Mouse (Mus musculus) intestine, embryonic 15.5 days (tissue): Measurements from ENCODE around the gene Vil1. TPM values are rescaled to one million over a fixed set of nuclear protein-coding genes. Genes with fewer than 3 reads are reported as not detected.
A peak's percentile ranks its signal among the peaks of the same experiment; 100 is the strongest.

Source experiments
- ATAC-seq: fragments of 200-750 bp; cut with Nextera tagmentation; 2 replicates; pipeline ENCODE4 v1.8.0; 2017; ENCODE audit warnings: moderate TSS enrichment, moderate library complexity
- H3K27ac ChIP-seq: fragments of 300-500 bp; sonication (generic); 2 replicates; pipeline ENCODE4 v1.5.1; 2015; ENCODE audit warnings: mild to moderate bottlenecking, inconsistent platforms
- H3K27me3 ChIP-seq: fragments of 300-500 bp; sonication (generic); replicated peaks from 2 replicates; pipeline ENCODE4 v1.6.1; 2015; ENCODE audit warnings: inconsistent platforms
- H3K36me3 ChIP-seq: fragments of 300-500 bp; sonication (generic); 2 replicates; pipeline ENCODE4 v1.6.1; 2015; ENCODE audit warnings: inconsistent platforms
- H3K4me1 ChIP-seq: fragments of 300-500 bp; sonication (generic); replicated peaks from 2 replicates; pipeline ENCODE4 v1.6.1; 2015; ENCODE audit warnings: inconsistent platforms
- H3K4me2 ChIP-seq: fragments of 300-500 bp; sonication (generic); replicated peaks from 2 replicates; pipeline ENCODE4 v1.6.1; 2015; ENCODE audit warnings: mild to moderate bottlenecking, inconsistent platforms
- H3K4me3 ChIP-seq: fragments of 300-500 bp; sonication (generic); replicated peaks from 2 replicates; pipeline ENCODE4 v1.5.1; 2015; ENCODE audit warnings: inconsistent platforms
- H3K9ac ChIP-seq: fragments of 300-500 bp; sonication (generic); 2 replicates; pipeline ENCODE4 v1.6.1; 2015; ENCODE audit warnings: inconsistent platforms
- H3K9me3 ChIP-seq: fragments of 300-500 bp; sonication (generic); 2 replicates; pipeline ENCODE4 v1.6.1; 2016; ENCODE audit warnings: inconsistent platforms
- WGBS: fragments of 180-500 bp; shearing (Covaris S2); methylation state at CpG from one replicate; pipeline ENCODE4 v1.1.7; 2015; 5-methylcytosine and 5-hydroxymethylcytosine counted together
- polyA plus RNA-seq: library from polyadenylated mRNA; unstranded; fragments of >200 nt; fragmentation: Nextera tagmentation; extraction: Ambion mirVana; gene quantifications from 2 replicates; pipeline ENCODE4 v1.2.1, GENCODE M21; 2015

The Vil1 gene
- polyA plus RNA-seq: 135 and 146 TPM in 2 replicates

- Histone ChIP-seq H3K4me3 (peak within 1 kb of the TSS; percentile 37), H3K27me3 (no peaks in the 10 kb centered on the region), H3K36me3 (no peaks in the 10 kb centered on the region), H3K9me3 (no peaks in the 10 kb centered on the region), H3K9ac (peak within 1 kb of the TSS; percentile 33), H3K27ac (peak within 1 kb of the TSS; percentile 93), H3K4me1 (peaks cover 6% of the 10 kb centered on the region; the same call in 1 of the 2 replicates), H3K4me2 (peak within 1 kb of the TSS; percentile 54)
- WGBS: 28% methylated on average over 15 of the region's 15 CpGs
- peak; percentile 92 for ATAC-seq
These were observed at the start of gene Vil1 for GRCm38 (mm10) chr1:74408589-74409504. TSS of gene Vil1 (plus strand) at chr1:74409376.

- no peak overlapping the region for H3K4me3 ChIP-seq
- no peaks in the 10 kb centered on the region for H3K9me3 ChIP-seq
- H3K27ac ChIP-seq: no peak overlapping the region
- H3K27me3 ChIP-seq: no peaks in the 10 kb centered on the region
- H3K9ac ChIP-seq: no peak overlapping the region
- no peak overlapping the region for H3K4me2 ChIP-seq
- H3K36me3 ChIP-seq: no peaks in the 10 kb centered on the region
- 90% methylated on average over 5 of the region's 5 CpGs for WGBS
- no peak for ATAC-seq
- no peaks in the 10 kb centered on the region for H3K4me1 ChIP-seq
These were observed 49.1 kb upstream of the Vil1 start for GRCm38 (mm10) chr1:74359952-74360517.

- Histone ChIP-seq H3K4me2 (no peak within 1 kb of the TSS), H3K9me3 (no peaks in the 10 kb centered on the region), H3K4me1 (no peaks in the 10 kb centered on the region), H3K4me3 (no peak within 1 kb of the TSS), H3K9ac (no peak within 1 kb of the TSS), H3K27me3 (no peaks in the 10 kb centered on the region), H3K27ac (no peak within 1 kb of the TSS), H3K36me3 (no peaks in the 10 kb centered on the region)
- ATAC-seq: peak; percentile 81
- 6% methylated on average over 2 of the region's 2 CpGs for WGBS
These were observed 47.4 kb upstream of the Vil1 start, which contains the start of gene Catip for GRCm38 (mm10) chr1:74361812-74362211. TSS of gene Catip (plus strand) at chr1:74362108.

GRCm38 (mm10) chr1:74362325-74363229 lies 46.6 kb upstream of the Vil1 start:
- no peaks in the 10 kb centered on the region for H3K36me3 ChIP-seq
- H3K4me3 ChIP-seq: no peak overlapping the region
- ATAC-seq: peak; percentile 37; the same call in 1 of the 2 replicates
- no peaks in the 10 kb centered on the region for H3K9me3 ChIP-seq
- no peak overlapping the region for H3K27ac ChIP-seq
- 60% methylated on average over 17 of the region's 17 CpGs for WGBS
- H3K4me1 ChIP-seq: peaks cover under 1% of the 10 kb centered on the region; the same call in 1 of the 2 replicates
- H3K9ac ChIP-seq: no peak overlapping the region
- no peak overlapping the region for H3K4me2 ChIP-seq
- no peaks in the 10 kb centered on the region for H3K27me3 ChIP-seq

GRCm38 (mm10) chr1:74363437-74363836 lies 45.7 kb upstream of the Vil1 start:
- H3K27me3 ChIP-seq: no peaks in the 10 kb centered on the region
- H3K4me2 ChIP-seq: no peak overlapping the region
- no peak overlapping the region for H3K4me3 ChIP-seq
- no peaks in the 10 kb centered on the region for H3K36me3 ChIP-seq
- no peak overlapping the region for H3K9ac ChIP-seq
- ATAC-seq: no peak
- no peak overlapping the region for H3K27ac ChIP-seq
- no peaks in the 10 kb centered on the region for H3K9me3 ChIP-seq
- 55% methylated on average over 5 of the region's 5 CpGs for WGBS
- H3K4me1 ChIP-seq: peaks cover 9% of the 10 kb centered on the region

- peaks cover 10% of the 10 kb centered on the region for H3K4me1 ChIP-seq
- ATAC-seq: no peak
- no peaks in the 10 kb centered on the region for H3K9me3 ChIP-seq
- WGBS: 68% methylated on average over 8 of the region's 8 CpGs
- no peaks in the 10 kb centered on the region for H3K27me3 ChIP-seq
- H3K4me3 ChIP-seq: no peak overlapping the region
- no peak overlapping the region for H3K4me2 ChIP-seq
- H3K9ac ChIP-seq: no peak overlapping the region
- no peak overlapping the region for H3K27ac ChIP-seq
- no peaks in the 10 kb centered on the region for H3K36me3 ChIP-seq
These were observed 44.9 kb upstream of the Vil1 start for GRCm38 (mm10) chr1:74364270-74364669.

GRCm38 (mm10) chr1:74367886-74368645 lies 41.1 kb upstream of the Vil1 start:
- peak; percentile 91 for ATAC-seq
- peak overlapping the region; percentile 35 for H3K4me3 ChIP-seq
- H3K36me3 ChIP-seq: no peaks in the 10 kb centered on the region
- peaks cover 10% of the 10 kb centered on the region for H3K4me1 ChIP-seq
- no peaks in the 10 kb centered on the region for H3K27me3 ChIP-seq
- no peak overlapping the region for H3K27ac ChIP-seq
- WGBS: 9% methylated on average over 34 of the region's 34 CpGs
- H3K9me3 ChIP-seq: no peaks in the 10 kb centered on the region
- H3K9ac ChIP-seq: peak overlapping the region; percentile 52
- H3K4me2 ChIP-seq: peak overlapping the region; percentile 86

GRCm38 (mm10) chr1:74370040-74370439 lies 39.1 kb upstream of the Vil1 start:
- Histone ChIP-seq H3K4me2 (no peak overlapping the region), H3K9me3 (no peaks in the 10 kb centered on the region), H3K4me3 (no peak overlapping the region), H3K9ac (no peak overlapping the region), H3K27ac (no peak overlapping the region), H3K4me1 (peaks cover 10% of the 10 kb centered on the region), H3K27me3 (no peaks in the 10 kb centered on the region), H3K36me3 (no peaks in the 10 kb centered on the region)
- ATAC-seq: no peak
- 49% methylated on average over 4 of the region's 4 CpGs for WGBS

- H3K27me3 ChIP-seq: no peaks in the 10 kb centered on the region
- no peak for ATAC-seq
- no peaks in the 10 kb centered on the region for H3K9me3 ChIP-seq
- H3K9ac ChIP-seq: no peak overlapping the region
- no peak overlapping the region for H3K27ac ChIP-seq
- no peaks in the 10 kb centered on the region for H3K36me3 ChIP-seq
- WGBS: 68% methylated on average over 4 of the region's 4 CpGs
- no peak overlapping the region for H3K4me2 ChIP-seq
- H3K4me1 ChIP-seq: peaks cover 1% of the 10 kb centered on the region
- no peak overlapping the region for H3K4me3 ChIP-seq
These were observed 35.8 kb upstream of the Vil1 start for GRCm38 (mm10) chr1:74373372-74373771.

GRCm38 (mm10) chr1:74374980-74375379 lies 34.2 kb upstream of the Vil1 start, which contains the start of gene Slc11a1:
TSS of gene Slc11a1 (plus strand) at chr1:74375195.
- Histone ChIP-seq H3K27ac (no peak within 1 kb of the TSS), H3K27me3 (no peaks in the 10 kb centered on the region), H3K4me2 (no peak within 1 kb of the TSS), H3K36me3 (no peaks in the 10 kb centered on the region), H3K9me3 (no peaks in the 10 kb centered on the region), H3K9ac (no peak within 1 kb of the TSS), H3K4me3 (no peak within 1 kb of the TSS), H3K4me1 (no peaks in the 10 kb centered on the region; the same call in 1 of the 2 replicates)
- no peak for ATAC-seq
- WGBS: 68% methylated on average over 8 of the region's 8 CpGs

GRCm38 (mm10) chr1:74375561-74375960 lies 33.6 kb upstream of the Vil1 start:
- Histone ChIP-seq H3K27ac (no peak overlapping the region), H3K9ac (no peak overlapping the region), H3K9me3 (no peaks in the 10 kb centered on the region), H3K36me3 (no peaks in the 10 kb centered on the region), H3K27me3 (no peaks in the 10 kb centered on the region), H3K4me1 (no peaks in the 10 kb centered on the region; the same call in 1 of the 2 replicates), H3K4me3 (no peak overlapping the region), H3K4me2 (no peak overlapping the region)
- WGBS: 64% methylated on average over 10 of the region's 10 CpGs
- ATAC-seq: no peak
